Mouse (Mus musculus) ES-Bruce4 (cell line): ENCODE results near the gene Borcs8. TPM values are rescaled to one million over a fixed set of nuclear protein-coding genes. Genes with fewer than 3 reads are reported as not detected.

ENCODE experiments used
- H3K27ac ChIP-seq: 2 replicates; pipeline ENCODE4 v1.5.1; 2012; ENCODE audit warnings: low read length, inconsistent platforms; ENCODE audit not compliant: insufficient read depth
- H3K27me3 ChIP-seq: 2 replicates; pipeline ENCODE4 v1.6.1; 2012; ENCODE audit warnings: mild to moderate bottlenecking, low read length, inconsistent platforms; ENCODE audit not compliant: control insufficient read depth, poor library complexity, insufficient read depth, severe bottlenecking
- H3K36me3 ChIP-seq: 2 replicates; pipeline ENCODE4 v1.6.1; 2012; ENCODE audit warnings: inconsistent platforms, mild to moderate bottlenecking, low read length, moderate library complexity; ENCODE audit not compliant: control insufficient read depth, poor library complexity, insufficient read depth, severe bottlenecking
- H3K4me1 ChIP-seq: one replicate; pipeline ENCODE4 v1.8.1; 2011; ENCODE audit warnings: low read length; ENCODE audit not compliant: control insufficient read depth, insufficient read depth
- H3K4me3 ChIP-seq: 2 replicates; pipeline ENCODE4 v1.5.1; 2011; ENCODE audit warnings: low read depth, mild to moderate bottlenecking, low read length
- H3K9ac ChIP-seq: 2 replicates; pipeline ENCODE4 v1.6.1; 2012; ENCODE audit warnings: low read depth, mild to moderate bottlenecking, inconsistent platforms; ENCODE audit not compliant: poor library complexity, severe bottlenecking
- H3K9me3 ChIP-seq: replicated peaks from 2 replicates; pipeline ENCODE4 v1.6.1; 2012; ENCODE audit warnings: mild to moderate bottlenecking, low read length, inconsistent platforms; ENCODE audit not compliant: control insufficient read depth, poor library complexity, insufficient read depth, severe bottlenecking
- CTCF ChIP-seq: IDR thresholded peaks from one replicate; pipeline ENCODE4 v1.8.1; 2011; ENCODE audit warnings: low read depth, low read length
- EP300 ChIP-seq: IDR thresholded peaks from 2 replicates; pipeline ENCODE4 v1.6.1; 2011; ENCODE audit warnings: low read depth, low read length; ENCODE audit not compliant: insufficient read depth
- POLR2A ChIP-seq: IDR thresholded peaks from one replicate; pipeline ENCODE4 v1.8.1; 2011; ENCODE audit warnings: low read length; ENCODE audit not compliant: insufficient read depth
- polyA plus RNA-seq: library from polyadenylated mRNA; stranded (reverse); fragments of >200 nt; gene quantifications from 2 replicates; pipeline ENCODE4 v1.2.4, GENCODE M21; 2011; ENCODE audit warnings: low read depth; ENCODE audit not compliant: missing spikeins, insufficient read depth, insufficient read length

The Borcs8 gene
- polyA plus RNA-seq, 1 experiment: 24.1 TPM

DNA sequence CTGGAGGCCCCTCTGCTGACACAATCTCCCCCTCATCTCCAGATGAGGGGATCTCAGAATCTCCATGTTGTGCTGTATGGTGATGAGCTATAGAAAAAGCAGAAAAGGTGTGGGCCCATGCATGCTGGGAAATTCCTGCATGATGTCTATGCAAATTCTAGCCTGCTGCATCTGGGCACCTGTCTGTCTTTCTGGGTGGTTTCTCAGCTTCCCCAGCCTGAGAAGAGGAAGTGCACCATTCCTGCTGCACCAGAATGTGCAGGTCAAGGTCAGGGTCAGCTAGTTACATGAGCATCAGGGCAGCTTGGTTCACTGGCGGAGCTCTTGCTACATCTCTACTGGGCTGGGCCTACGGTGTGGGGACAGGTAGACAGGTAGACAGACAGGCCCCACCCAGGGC, 28.8 kb upstream of the Borcs8 start:
- H3K9ac ChIP-seq: no peak overlapping the region
- H3K27me3 ChIP-seq: 0 out of 2 replicates have a peak, but pooled peaks cover 3% of the 10 kb centered on the region
- H3K9me3 ChIP-seq: no peaks in the 10 kb centered on the region
- H3K4me3 ChIP-seq: no peak overlapping the region
- no peaks in the 10 kb centered on the region for H3K36me3 ChIP-seq
- H3K4me1 ChIP-seq: no peaks in the 10 kb centered on the region
- H3K27ac ChIP-seq: no peak overlapping the region
- TF ChIP-seq EP300 (peak; percentile 50; the same call in 1 of the 2 replicates), CTCF (no peak)

DNA sequence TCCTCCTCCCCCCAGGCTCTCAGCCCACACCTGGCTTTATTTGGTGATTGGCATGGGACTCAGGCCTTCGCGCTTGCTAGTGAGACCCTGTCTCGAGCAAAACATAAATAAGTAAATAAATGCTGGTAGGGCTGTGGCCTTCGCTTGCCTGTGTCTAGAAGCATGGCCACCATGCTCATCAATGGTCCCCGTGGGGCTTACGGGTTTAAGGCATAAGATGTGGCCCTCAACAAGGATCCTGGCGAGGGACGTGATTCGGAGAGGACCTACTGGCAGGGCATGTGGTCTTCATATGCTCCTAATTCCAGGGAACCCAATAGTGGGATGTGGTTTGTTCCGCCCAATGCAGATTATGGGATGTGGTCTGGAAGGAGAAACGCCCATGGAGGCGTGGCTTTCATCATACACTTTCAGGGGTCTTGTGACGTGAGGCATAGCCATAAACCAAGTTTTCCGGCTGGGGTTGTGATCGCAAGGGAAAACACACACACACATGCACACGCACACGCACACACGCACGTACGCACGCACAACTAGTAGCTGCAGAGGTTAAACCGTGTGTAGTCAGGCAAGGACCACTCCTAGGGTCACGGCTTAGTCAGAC, 28.0 kb upstream of the Borcs8 start:
- Histone ChIP-seq H3K27ac (no peak overlapping the region), H3K4me3 (peak overlapping the region; percentile 18), H3K36me3 (no peaks in the 10 kb centered on the region), H3K27me3 (0 out of 2 replicates have a peak, but pooled peaks cover 3% of the 10 kb centered on the region), H3K9me3 (no peaks in the 10 kb centered on the region), H3K9ac (no peak overlapping the region), H3K4me1 (no peaks in the 10 kb centered on the region)
- TF ChIP-seq CTCF (no peak), POLR2A (no peak)

DNA sequence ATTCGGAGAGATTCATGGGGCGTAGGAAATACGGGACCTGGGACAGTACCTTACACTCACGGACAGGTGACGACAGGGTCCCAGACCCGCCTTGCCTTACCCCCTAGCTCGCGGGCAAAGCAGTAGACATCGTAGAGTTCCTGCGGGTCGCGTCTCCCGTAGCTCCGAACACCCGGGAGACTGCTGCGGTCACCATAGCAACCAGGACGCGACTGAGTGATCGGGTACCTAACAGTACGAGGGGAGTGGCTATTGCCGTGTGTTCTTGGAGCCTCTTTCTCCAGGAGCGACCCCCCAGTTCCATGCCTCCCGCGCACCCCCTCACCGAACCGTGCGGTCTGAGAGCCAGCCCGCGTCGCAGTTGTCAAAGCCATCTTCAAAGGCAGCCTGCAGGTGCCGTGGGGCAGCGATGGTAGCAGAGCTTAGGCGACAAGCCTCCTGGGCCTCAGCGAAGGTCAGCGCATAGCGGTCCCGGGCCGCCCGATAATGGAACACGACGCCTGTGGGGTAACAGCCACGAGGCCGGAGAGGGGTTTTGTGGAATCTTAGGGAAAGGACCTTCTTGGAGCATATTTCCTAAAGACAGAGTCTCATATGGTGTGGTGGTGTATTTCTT, 26.8 kb upstream of the Borcs8 start:
- no peak for TF ChIP-seq POLR2A
- TF ChIP-seq CTCF: no peak
- no peak for TF ChIP-seq EP300
- Histone ChIP-seq H3K4me1 (no peaks in the 10 kb centered on the region), H3K9ac (no peak overlapping the region), H3K27ac (no peak overlapping the region), H3K36me3 (no peaks in the 10 kb centered on the region), H3K4me3 (peak overlapping the region; percentile 18), H3K9me3 (no peaks in the 10 kb centered on the region), H3K27me3 (0 out of 2 replicates have a peak, but pooled peaks cover 3% of the 10 kb centered on the region)

DNA sequence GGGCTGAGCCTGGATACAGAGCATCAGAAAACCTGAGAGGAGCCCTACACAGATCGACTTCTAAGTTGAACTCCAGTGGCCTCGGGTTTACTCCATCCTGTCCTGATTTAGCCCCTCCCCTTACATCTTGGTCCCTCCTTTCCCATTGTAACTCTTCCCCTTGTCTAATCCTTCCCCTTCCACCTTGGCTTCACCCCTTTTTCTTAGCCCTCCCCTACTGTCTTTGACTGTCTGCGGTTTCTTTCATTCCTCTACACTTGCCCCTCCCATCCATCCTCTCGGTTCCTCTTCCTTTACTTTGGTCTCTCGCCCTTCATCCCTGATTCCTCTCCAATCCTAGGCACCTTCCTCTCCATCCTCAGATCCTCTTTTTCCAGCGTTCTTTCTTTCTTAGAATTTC, 24.8 kb upstream of the Borcs8 start:
- Histone ChIP-seq H3K27me3 (peaks cover 6% of the 10 kb centered on the region; the same call in 1 of the 2 replicates), H3K27ac (no peak overlapping the region), H3K9ac (no peak overlapping the region), H3K9me3 (no peaks in the 10 kb centered on the region), H3K36me3 (no peaks in the 10 kb centered on the region), H3K4me1 (no peaks in the 10 kb centered on the region), H3K4me3 (no peak overlapping the region)
- TF ChIP-seq POLR2A (no peak), EP300 (no peak), CTCF (no peak)

DNA sequence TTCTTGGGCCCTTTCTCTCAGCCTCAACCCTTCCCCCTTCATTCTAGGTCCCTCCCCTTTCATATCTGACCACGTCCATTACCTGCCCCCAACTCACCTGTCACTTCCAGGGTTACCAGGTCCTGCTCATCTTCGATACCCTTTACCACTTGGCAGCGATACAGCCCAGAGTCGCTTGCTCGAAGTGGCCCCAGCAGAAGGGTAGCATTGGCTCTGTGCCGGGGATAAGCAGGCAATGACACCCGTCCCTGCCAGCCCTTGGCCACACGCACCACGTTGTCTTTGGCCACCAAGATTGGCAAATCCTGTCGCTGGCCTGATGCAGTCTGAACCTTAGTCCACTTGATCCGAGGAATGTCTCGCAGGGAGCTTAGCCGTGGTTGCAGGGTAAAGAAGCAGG, 24.4 kb upstream of the Borcs8 start:
- Histone ChIP-seq H3K27me3 (peaks cover 6% of the 10 kb centered on the region; the same call in 1 of the 2 replicates), H3K4me1 (no peaks in the 10 kb centered on the region), H3K27ac (no peak overlapping the region), H3K36me3 (no peaks in the 10 kb centered on the region), H3K4me3 (no peak overlapping the region), H3K9me3 (no peaks in the 10 kb centered on the region), H3K9ac (no peak overlapping the region)
- TF ChIP-seq EP300 (no peak), CTCF (no peak), POLR2A (no peak)

DNA sequence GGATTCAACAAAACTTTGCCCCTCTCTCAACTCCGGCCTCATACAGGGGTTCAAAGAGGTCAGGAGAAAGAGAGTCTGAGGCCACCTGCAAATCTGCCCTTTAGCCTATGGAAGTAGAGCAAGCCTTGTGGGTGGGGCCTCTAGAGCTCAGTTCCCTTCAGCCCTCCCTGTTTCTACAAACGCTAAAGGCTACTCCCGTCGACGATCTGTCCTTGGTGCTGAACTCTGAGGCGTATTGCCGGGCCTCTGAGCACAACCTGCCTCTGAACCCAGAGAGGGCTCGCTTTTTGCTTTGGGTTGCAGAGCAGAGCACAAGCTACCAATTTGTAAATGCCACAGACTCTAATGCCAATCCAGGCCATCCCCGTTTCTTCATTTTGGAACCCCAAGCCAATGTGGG, 21.7 kb upstream of the Borcs8 start:
- Histone ChIP-seq H3K4me3 (no peak overlapping the region), H3K27me3 (peaks cover 6% of the 10 kb centered on the region; the same call in 1 of the 2 replicates), H3K4me1 (no peaks in the 10 kb centered on the region), H3K36me3 (no peaks in the 10 kb centered on the region), H3K9me3 (no peaks in the 10 kb centered on the region), H3K9ac (no peak overlapping the region), H3K27ac (no peak overlapping the region)
- TF ChIP-seq POLR2A: no peak
- no peak for TF ChIP-seq CTCF
- no peak for TF ChIP-seq EP300
